Mouse (Mus musculus): Measurements from ENCODE around the gene Gpld1.

Gene Gpld1

GRCm38 (mm10) chr13:24942512-24943282 is at the start of gene Gpld1:
Gene Gpld1, plus strand, starts transcription at chr13:24943152.
- peak; percentile 20 for DNase-seq (ENCODE audit: low read depth, low spot score)

- DNase-seq (ENCODE audit: low read depth, low spot score): no peak
Measured at GRCm38 (mm10) chr13:24893880-24894279, 49.1 kb upstream of the Gpld1 start.

GRCm38 (mm10) chr13:24901916-24902315 is 41.0 kb upstream of the Gpld1 start:
- DNase-seq (ENCODE audit: low read depth, low spot score): peak; percentile 51

- no peak for DNase-seq (ENCODE audit: low read depth, low spot score)
Measured at GRCm38 (mm10) chr13:24903412-24903811, 39.5 kb upstream of the Gpld1 start.

- DNase-seq (ENCODE audit: low read depth, low spot score): no peak
Measured at GRCm38 (mm10) chr13:24905422-24905821, 37.5 kb upstream of the Gpld1 start.

GRCm38 (mm10) chr13:24906831-24907570 is 36.0 kb upstream of the Gpld1 start:
- peak; percentile 43 for DNase-seq (ENCODE audit: low read depth, low spot score)

- no peak for DNase-seq (ENCODE audit: low read depth, low spot score)
Measured at GRCm38 (mm10) chr13:24909112-24909511, 33.8 kb upstream of the Gpld1 start.

GRCm38 (mm10) chr13:24913576-24913975 is 29.4 kb upstream of the Gpld1 start:
- no peak for DNase-seq (ENCODE audit: low read depth, low spot score)

- no peak for DNase-seq (ENCODE audit: low read depth, low spot score)
Measured at GRCm38 (mm10) chr13:24914915-24915314, 28.0 kb upstream of the Gpld1 start.

GRCm38 (mm10) chr13:24915831-24916230 is 27.1 kb upstream of the Gpld1 start:
- DNase-seq (ENCODE audit: low read depth, low spot score): no peak

- DNase-seq (ENCODE audit: low read depth, low spot score): peak; percentile 81
Measured at GRCm38 (mm10) chr13:24920333-24920977, 22.5 kb upstream of the Gpld1 start.

GRCm38 (mm10) chr13:24921281-24921680 is 21.7 kb upstream of the Gpld1 start:
- no peak for DNase-seq (ENCODE audit: low read depth, low spot score)

- no peak for DNase-seq (ENCODE audit: low read depth, low spot score)
Measured at GRCm38 (mm10) chr13:24923991-24924390, 19.0 kb upstream of the Gpld1 start.

- no peak for DNase-seq (ENCODE audit: low read depth, low spot score)
Measured at GRCm38 (mm10) chr13:24930591-24930990, 12.4 kb upstream of the Gpld1 start.

GRCm38 (mm10) chr13:24933199-24933598 is 9.8 kb upstream of the Gpld1 start:
- no peak for DNase-seq (ENCODE audit: low read depth, low spot score)

GRCm38 (mm10) chr13:24936772-24937107 is 6.2 kb upstream of the Gpld1 start:
- no peak for DNase-seq (ENCODE audit: low read depth, low spot score)

GRCm38 (mm10) chr13:24937108-24937838 is 5.7 kb upstream of the Gpld1 start, which contains the start of gene Aldh5a1:
Gene Aldh5a1, minus strand, starts transcription at chr13:24937661.
- DNase-seq (ENCODE audit: low read depth, low spot score): peak; percentile 63

- no peak for DNase-seq (ENCODE audit: low read depth, low spot score)
Measured at GRCm38 (mm10) chr13:24937839-24938166, 5.1 kb upstream of the Gpld1 start.

- peak; percentile 79 for DNase-seq (ENCODE audit: low read depth, low spot score)
Measured at GRCm38 (mm10) chr13:24938683-24939082, 4.3 kb upstream of the Gpld1 start.

- no peak for DNase-seq (ENCODE audit: low read depth, low spot score)
Measured at GRCm38 (mm10) chr13:24939472-24939871, 3.5 kb upstream of the Gpld1 start.

GRCm38 (mm10) chr13:24943303-24943702 is 351 bp downstream of the Gpld1 start:
- no peak for DNase-seq (ENCODE audit: low read depth, low spot score)

- peak; percentile 25 for DNase-seq (ENCODE audit: low read depth, low spot score)
Measured at GRCm38 (mm10) chr13:24945567-24945966, 2.6 kb downstream of the Gpld1 start.

All from ES-CJ7 (cell line).